Mouse (Mus musculus): ENCODE results near the gene Tcp11l2.
A peak's percentile ranks its signal among the peaks of the same experiment; 100 is the strongest.

Tcp11l2 gene

GRCm38 (mm10) chr10:84556120-84556519, 20.3 kb upstream of the Tcp11l2 start:
- DNase-seq (ENCODE audit: low spot score in 2 of 2), result no peak

GRCm38 (mm10) chr10:84558511-84558910, 17.9 kb upstream of the Tcp11l2 start:
- no peak for DNase-seq (ENCODE audit: low spot score in 2 of 2)

- DNase-seq (ENCODE audit: low spot score in 2 of 2), result no peak
These were observed 16.4 kb upstream of the Tcp11l2 start for GRCm38 (mm10) chr10:84559986-84560385.

GRCm38 (mm10) chr10:84562121-84562520, 14.3 kb upstream of the Tcp11l2 start:
- no peak for DNase-seq (ENCODE audit: low spot score in 2 of 2)

- no peak for DNase-seq (ENCODE audit: low spot score in 2 of 2)
These were observed 13.6 kb upstream of the Tcp11l2 start for GRCm38 (mm10) chr10:84562567-84563554.

- DNase-seq (ENCODE audit: low spot score in 2 of 2), result no peak
These were observed 12.0 kb upstream of the Tcp11l2 start for GRCm38 (mm10) chr10:84564427-84564826.

GRCm38 (mm10) chr10:84571052-84571639, 5.3 kb upstream of the Tcp11l2 start:
- DNase-seq (ENCODE audit: low spot score in 2 of 2), result no peak

GRCm38 (mm10) chr10:84573671-84574420, 2.6 kb upstream of the Tcp11l2 start:
- DNase-seq (ENCODE audit: low spot score in 2 of 2), result no peak

- DNase-seq (ENCODE audit: low spot score in 2 of 2), result no peak
These were observed 414 bp upstream of the Tcp11l2 start for GRCm38 (mm10) chr10:84576029-84576394.

- peak; percentile 66 to 77 for DNase-seq (ENCODE audit: low spot score in 2 of 2)
These were observed 773 bp downstream of the Tcp11l2 start for GRCm38 (mm10) chr10:84577071-84577727.

GRCm38 (mm10) chr10:84578738-84579137, 2.3 kb downstream of the Tcp11l2 start:
- DNase-seq (ENCODE audit: low spot score in 2 of 2), result no peak

GRCm38 (mm10) chr10:84579527-84579926, 3.1 kb downstream of the Tcp11l2 start:
- no peak for DNase-seq (ENCODE audit: low spot score in 2 of 2)

GRCm38 (mm10) chr10:84581191-84581590, 4.8 kb downstream of the Tcp11l2 start:
- no peak for DNase-seq (ENCODE audit: low spot score in 2 of 2)

- no peak for DNase-seq (ENCODE audit: low spot score in 2 of 2)
These were observed 5.8 kb downstream of the Tcp11l2 start for GRCm38 (mm10) chr10:84582236-84582635.

- DNase-seq (ENCODE audit: low spot score in 2 of 2), result no peak
These were observed 8.2 kb downstream of the Tcp11l2 start for GRCm38 (mm10) chr10:84584451-84585293.

GRCm38 (mm10) chr10:84585294-84585650, 8.8 kb downstream of the Tcp11l2 start:
- no peak for DNase-seq (ENCODE audit: low spot score in 2 of 2)

GRCm38 (mm10) chr10:84590956-84591355, 14.5 kb downstream of the Tcp11l2 start:
- no peak for DNase-seq (ENCODE audit: low spot score in 2 of 2)

GRCm38 (mm10) chr10:84591640-84592148, 15.3 kb downstream of the Tcp11l2 start:
- DNase-seq (ENCODE audit: low spot score in 2 of 2), result no peak

- no peak for DNase-seq (ENCODE audit: low spot score in 2 of 2)
These were observed 16.3 kb downstream of the Tcp11l2 start for GRCm38 (mm10) chr10:84592745-84593144.

- DNase-seq (ENCODE audit: low spot score in 2 of 2), result no peak
These were observed 20.8 kb downstream of the Tcp11l2 start for GRCm38 (mm10) chr10:84597127-84597785.
